Mouse (Mus musculus) heart, embryonic 14.5 days (tissue): ENCODE measurements around the gene Adam19. TPM values are rescaled to one million over a fixed set of nuclear protein-coding genes. Genes with fewer than 3 reads are reported as not detected.

Source experiments
- ATAC-seq: fragments of 200-750 bp; cut with Nextera tagmentation; 2 replicates; pipeline ENCODE4 v1.8.0; 2017; ENCODE audit warnings: low read depth, moderate TSS enrichment; ENCODE audit not compliant: insufficient number of reproducible peaks, insufficient read depth, low FRiP score
- H3K27ac ChIP-seq, 2 experiments: fragments of 200-500 bp in 1 of 2; fragments of 300-500 bp in 1 of 2; sonication (generic) in 1 of 2; replicated peaks in 1 of 2; 2 replicates each; pipeline ENCODE4 v1.5.1; 2012 to 2014; ENCODE audit warnings: low read depth in 2 of 2, low read length in 2 of 2, control low read depth in 1 of 2, mild to moderate bottlenecking in 1 of 2, mixed read lengths in 1 of 2; ENCODE audit not compliant: control insufficient read depth in 1 of 2, insufficient read depth in 1 of 2
- H3K27me3 ChIP-seq: fragments of 300-500 bp; sonication (generic); 2 replicates; pipeline ENCODE4 v1.6.1; 2014; ENCODE audit warnings: mild to moderate bottlenecking, low read length, control low read depth; ENCODE audit not compliant: control insufficient read depth, insufficient read depth
- H3K36me3 ChIP-seq: fragments of 300-500 bp; sonication (generic); 2 replicates; pipeline ENCODE4 v1.6.1; 2014; ENCODE audit warnings: mild to moderate bottlenecking, control low read depth, low read length, mixed read lengths; ENCODE audit not compliant: control insufficient read depth, insufficient read depth
- H3K4me1 ChIP-seq, 2 experiments: fragments of 200-500 bp in 1 of 2; fragments of 300-500 bp in 1 of 2; sonication (generic) in 1 of 2; 2 replicates each; pipeline ENCODE4 v1.6.1; 2012 to 2014; ENCODE audit warnings: low read length in 2 of 2, control low read depth in 1 of 2, mixed read lengths in 1 of 2; ENCODE audit not compliant: control insufficient read depth in 2 of 2, insufficient read depth in 2 of 2
- H3K4me2 ChIP-seq: fragments of 300-500 bp; sonication (generic); 2 replicates; pipeline ENCODE4 v1.6.1; 2014; ENCODE audit warnings: mild to moderate bottlenecking, low read length
- H3K4me3 ChIP-seq, 2 experiments: fragments of 200-500 bp in 1 of 2; fragments of 300-500 bp in 1 of 2; sonication (generic) in 1 of 2; 2 replicates each; pipeline ENCODE4 v1.5.1; 2012 to 2014; ENCODE audit warnings: low read length in 2 of 2, mild to moderate bottlenecking in 2 of 2, control low read depth in 1 of 2, low read depth in 1 of 2, moderate library complexity in 1 of 2; ENCODE audit not compliant: control insufficient read depth in 1 of 2, insufficient read depth in 1 of 2
- H3K9ac ChIP-seq: fragments of 300-500 bp; sonication (generic); 2 replicates; pipeline ENCODE4 v1.6.1; 2014; ENCODE audit warnings: mild to moderate bottlenecking, low read length
- H3K9me3 ChIP-seq: fragments of 300-500 bp; sonication (generic); 2 replicates; pipeline ENCODE4 v1.6.1; 2016; ENCODE audit warnings: low read length, control low read depth; ENCODE audit not compliant: control insufficient read depth
- WGBS: fragments of 180-500 bp; shearing (Covaris S2); extraction: QIAGEN DNeasy Blood & Tissue Kit; methylation state at CpG from one replicate; pipeline ENCODE4 v1.1.7; 2014; 5-methylcytosine and 5-hydroxymethylcytosine counted together
- polyA plus RNA-seq: library from polyadenylated mRNA; unstranded; fragments of >200 nt; fragmentation: Nextera tagmentation; extraction: Ambion mirVana; gene quantifications from 2 replicates; pipeline ENCODE4 v1.2.1, GENCODE M21; 2014

The Adam19 gene
- 21.1 and 22.7 TPM in 2 replicates for polyA plus RNA-seq

DNA sequence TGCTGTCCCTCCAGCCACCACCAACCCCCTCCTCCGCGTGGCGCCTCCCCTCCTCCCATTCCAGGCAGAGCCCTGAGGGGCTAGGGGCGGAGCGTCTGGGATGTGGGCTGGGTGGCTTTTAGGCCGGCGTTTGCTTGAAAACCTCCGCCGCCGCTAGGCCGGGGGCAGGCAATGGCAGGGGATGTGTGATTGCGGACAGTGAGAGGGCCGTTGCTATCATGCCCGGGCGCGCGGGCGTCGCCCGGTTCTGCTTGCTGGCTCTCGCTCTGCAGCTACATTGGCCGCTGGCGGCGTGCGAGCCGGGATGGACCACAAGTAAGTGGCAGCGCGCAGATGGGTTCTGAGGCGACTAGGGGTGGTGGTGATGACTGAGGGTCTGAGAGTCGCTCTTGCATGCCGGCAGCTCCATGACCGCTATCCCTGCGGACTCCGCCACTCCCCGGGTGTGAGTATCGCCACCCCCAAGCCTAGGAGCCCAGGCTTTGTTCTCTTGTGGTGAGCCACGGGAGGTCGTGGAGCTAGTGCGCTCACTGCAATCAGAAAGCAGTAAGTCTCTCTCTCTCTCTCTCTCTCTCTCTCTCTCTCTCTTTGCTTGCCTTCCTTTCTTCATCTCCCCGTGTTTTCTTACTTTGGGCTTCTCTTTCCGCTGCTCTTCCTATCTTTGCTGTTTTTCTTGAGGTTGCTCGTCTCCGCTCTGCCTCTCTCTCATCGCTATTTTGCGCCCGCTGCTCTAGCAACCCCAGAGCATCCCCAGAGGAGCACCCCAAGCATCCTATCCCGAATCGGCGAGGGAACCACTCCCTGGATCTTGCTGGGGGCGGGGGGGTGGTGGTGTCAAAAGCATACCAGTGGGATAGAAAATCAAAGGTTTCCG is at the start of gene Adam19:
Adam19 (plus strand) TSS at position 97 of the 874 bp plus-strand sequence.
- peak; percentile 78 for ATAC-seq
- H3K4me1 ChIP-seq: peaks cover 8 to 37% of the 10 kb centered on the region in 2 experiments
- under 1% methylated on average over 50 of the region's 51 CpGs for WGBS

DNA sequence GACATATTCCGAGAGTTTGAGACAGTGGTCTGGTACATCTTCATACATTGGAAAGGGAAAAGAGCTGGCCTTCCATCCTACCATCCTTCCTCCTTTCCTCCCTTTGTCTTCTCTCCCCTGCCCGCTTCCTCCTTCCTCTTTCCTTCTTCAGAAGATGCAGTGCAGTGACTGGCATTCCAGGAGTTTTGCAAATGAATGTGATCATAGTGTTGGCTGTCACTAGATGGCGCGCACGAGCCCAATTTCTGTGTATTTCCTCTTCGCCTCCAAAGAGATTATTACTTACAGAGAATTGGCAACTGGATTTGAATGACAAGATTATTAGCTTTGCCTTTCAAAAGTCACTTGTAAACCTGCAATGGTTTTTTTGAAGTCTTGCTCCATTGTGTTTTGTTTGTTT is 39.7 kb upstream of the Adam19 start:
- WGBS: 19% methylated on average over 6 of the region's 6 CpGs
- Histone ChIP-seq H3K4me2 (no peak overlapping the region), H3K9ac (no peak overlapping the region), H3K36me3 (no peaks in the 10 kb centered on the region), H3K4me1 (0 out of 4 replicates have a peak, but pooled peaks cover 0 to 2% of the 10 kb centered on the region in 2 experiments), H3K27me3 (no peaks in the 10 kb centered on the region), H3K27ac (no peak overlapping the region), H3K9me3 (no peaks in the 10 kb centered on the region), H3K4me3 (no peak overlapping the region)
- no peak for ATAC-seq

More for the DNA sequence above, at the start of gene Adam19:
- peak within 1 kb of the TSS; percentile 88 to 91 for H3K27ac ChIP-seq
- peak within 1 kb of the TSS; percentile 84 for H3K9ac ChIP-seq
- H3K9me3 ChIP-seq: no peaks in the 10 kb centered on the region
- H3K36me3 ChIP-seq: peaks cover 11% of the 10 kb centered on the region
- H3K4me2 ChIP-seq: peak within 1 kb of the TSS; percentile 69
- H3K27me3 ChIP-seq: no peaks in the 10 kb centered on the region
- H3K4me3 ChIP-seq: peak within 1 kb of the TSS; percentile 59 to 77

DNA sequence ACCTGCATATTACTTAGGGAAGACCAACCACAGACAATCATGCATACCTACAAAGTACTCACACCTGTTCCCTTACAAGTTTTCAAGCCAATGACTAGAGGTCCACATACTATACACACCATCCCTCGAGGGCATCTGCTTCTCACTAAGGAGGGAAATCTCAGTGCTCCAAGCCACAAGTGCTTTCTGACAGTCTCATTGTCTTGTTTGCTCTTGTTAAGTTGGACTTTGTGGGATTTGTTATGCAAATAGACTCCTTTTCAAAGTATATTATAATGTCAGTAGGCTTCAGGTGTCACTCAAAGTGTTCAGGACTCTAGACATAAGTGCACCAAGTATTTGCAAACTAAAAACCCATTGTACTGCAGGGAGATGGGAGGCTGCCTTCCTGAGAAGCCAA is 35.5 kb upstream of the Adam19 start:
- WGBS: 85% methylated on average over 1 of the region's 1 CpGs

DNA sequence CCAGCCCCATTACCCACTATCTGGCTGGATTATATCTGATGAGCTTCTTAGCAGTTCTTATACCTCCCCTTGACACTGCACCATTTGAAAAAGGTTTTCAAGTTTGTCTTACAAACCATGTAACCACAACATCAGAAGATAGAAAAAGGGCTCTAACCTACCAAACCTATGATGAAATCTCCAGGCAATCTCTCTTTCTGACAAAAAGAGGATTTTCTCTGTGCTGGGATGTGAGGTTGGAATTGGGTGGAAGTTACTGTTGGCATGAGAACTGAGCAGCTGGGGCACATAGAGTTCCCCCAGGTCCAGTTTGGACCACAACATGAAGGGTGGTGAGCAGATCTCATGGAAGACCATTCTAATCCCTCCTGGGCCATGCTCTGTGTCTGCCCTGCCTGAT is 33.9 kb upstream of the Adam19 start:
- no peak overlapping the region for H3K9ac ChIP-seq
- H3K4me3 ChIP-seq: no peak overlapping the region
- ATAC-seq: no peak
- H3K27me3 ChIP-seq: no peaks in the 10 kb centered on the region
- no peaks in the 10 kb centered on the region for H3K36me3 ChIP-seq
- H3K4me2 ChIP-seq: no peak overlapping the region
- H3K4me1 ChIP-seq: peaks cover 2% of the 10 kb centered on the region in 2 experiments; a peak in 1 of 4 replicates
- no peak overlapping the region for H3K27ac ChIP-seq
- H3K9me3 ChIP-seq: no peaks in the 10 kb centered on the region

More for the DNA sequence above, 35.5 kb upstream of the Adam19 start:
- Histone ChIP-seq H3K4me2 (no peak overlapping the region), H3K27ac (no peak overlapping the region), H3K27me3 (no peaks in the 10 kb centered on the region), H3K9ac (no peak overlapping the region), H3K36me3 (no peaks in the 10 kb centered on the region), H3K4me1 (0 out of 4 replicates have a peak, but pooled peaks cover 0 to 2% of the 10 kb centered on the region in 2 experiments), H3K9me3 (no peaks in the 10 kb centered on the region), H3K4me3 (no peak overlapping the region)
- ATAC-seq: no peak

DNA sequence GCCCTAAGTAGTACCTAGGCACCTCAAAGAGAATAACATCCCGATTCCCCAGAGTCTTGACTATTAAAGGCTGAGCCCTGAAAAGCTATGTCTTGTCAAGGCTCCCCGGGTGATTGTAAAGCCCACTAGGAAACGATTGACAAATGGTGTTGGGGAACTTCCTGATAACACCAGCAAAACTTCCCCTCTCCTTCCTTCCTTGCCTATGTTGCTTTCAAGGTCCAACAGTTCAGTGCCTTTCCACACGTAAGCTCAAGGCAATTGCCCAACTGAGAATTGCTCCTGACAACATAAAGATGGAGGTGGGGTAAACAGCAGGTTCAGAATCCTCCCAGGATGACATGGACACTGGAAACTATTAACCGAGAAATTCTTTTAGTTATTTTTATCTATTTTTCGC is 32.8 kb upstream of the Adam19 start:
- Histone ChIP-seq H3K27me3 (no peaks in the 10 kb centered on the region), H3K9ac (no peak overlapping the region), H3K4me2 (no peak overlapping the region), H3K9me3 (no peaks in the 10 kb centered on the region), H3K27ac (no peak overlapping the region), H3K4me1 (peaks cover 0 to 2% of the 10 kb centered on the region in 2 experiments; a peak in 1 of 4 replicates), H3K36me3 (no peaks in the 10 kb centered on the region), H3K4me3 (no peak overlapping the region)
- ATAC-seq: no peak
- 60% methylated on average over 6 of the region's 6 CpGs for WGBS

DNA sequence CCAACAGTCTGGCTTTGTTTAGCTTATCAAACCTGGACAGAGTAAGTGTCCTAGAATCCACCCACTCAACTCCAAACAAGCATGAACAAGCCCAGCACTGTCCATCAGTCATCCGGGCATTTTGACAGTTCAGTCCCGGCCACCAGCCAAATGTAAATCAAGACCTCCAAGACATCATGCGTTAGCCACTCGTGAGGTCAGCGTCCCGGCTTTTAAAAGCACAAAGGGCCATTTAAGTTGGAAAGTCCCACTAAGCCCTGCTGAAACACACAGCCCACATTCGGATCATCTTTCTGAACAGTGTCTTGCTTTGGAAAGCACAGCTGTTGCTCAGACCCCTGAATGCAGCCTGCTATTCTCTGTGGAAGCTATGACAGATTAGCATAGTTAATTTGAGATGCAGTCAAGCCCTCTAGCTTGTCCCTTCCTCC is 29.8 kb upstream of the Adam19 start:
- peak overlapping the region in 1 of 2 experiments; percentile 39; a peak in 1 of 4 replicates for H3K27ac ChIP-seq
- H3K9ac ChIP-seq: no peak overlapping the region
- no peak for ATAC-seq
- no peak overlapping the region for H3K4me2 ChIP-seq
- H3K36me3 ChIP-seq: no peaks in the 10 kb centered on the region
- H3K4me3 ChIP-seq: no peak overlapping the region
- 42% methylated on average over 7 of the region's 7 CpGs for WGBS
- no peaks in the 10 kb centered on the region for H3K27me3 ChIP-seq
- peaks cover 8% of the 10 kb centered on the region in 2 experiments for H3K4me1 ChIP-seq
- H3K9me3 ChIP-seq: no peaks in the 10 kb centered on the region

DNA sequence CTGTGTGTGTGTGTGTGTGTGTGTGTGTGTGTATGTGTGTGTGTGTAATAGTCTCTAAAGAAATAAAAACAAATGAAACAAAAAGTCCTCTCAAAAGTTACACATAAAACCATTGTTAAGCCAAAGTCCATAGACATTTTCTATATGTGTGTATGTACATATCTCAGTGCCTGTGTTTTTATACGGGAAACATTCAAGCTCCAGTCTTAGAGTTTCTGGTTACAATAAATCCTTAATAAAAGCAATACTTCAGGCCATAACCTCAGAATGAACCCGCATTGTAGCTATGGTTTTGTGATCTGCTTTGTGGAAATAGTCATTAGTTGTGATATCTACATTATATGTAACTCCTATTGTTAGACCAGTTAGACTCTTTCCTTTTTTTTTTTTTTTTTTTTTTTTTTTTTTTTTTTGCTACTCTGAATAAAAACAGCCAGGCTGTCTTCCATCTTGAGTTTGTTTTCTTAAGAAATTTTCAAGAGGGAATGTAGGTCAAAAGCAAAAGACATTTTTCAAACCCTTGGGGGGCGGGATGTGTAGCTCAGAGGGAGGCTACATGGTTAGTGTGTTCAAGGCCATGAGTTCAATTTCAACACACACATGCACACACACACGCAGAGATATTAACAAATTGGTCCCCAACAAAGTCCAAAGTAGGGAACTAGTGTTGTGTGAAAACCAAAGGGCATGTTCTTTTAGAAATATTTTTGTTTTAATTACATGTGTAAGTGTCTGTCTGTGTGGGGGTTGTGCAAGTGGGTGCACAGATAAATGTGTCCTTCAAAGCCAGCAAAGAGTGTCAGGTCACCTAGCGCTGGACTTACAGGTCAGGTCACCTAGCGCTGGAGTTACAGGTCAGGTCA is 27.6 kb upstream of the Adam19 start:
- Histone ChIP-seq H3K4me3 (no peak overlapping the region), H3K4me2 (no peak overlapping the region), H3K36me3 (no peaks in the 10 kb centered on the region), H3K27me3 (no peaks in the 10 kb centered on the region), H3K9ac (no peak overlapping the region), H3K27ac (no peak overlapping the region), H3K9me3 (no peaks in the 10 kb centered on the region), H3K4me1 (peaks cover 8% of the 10 kb centered on the region in 2 experiments)
- ATAC-seq: no peak
- 86% methylated on average over 6 of the region's 6 CpGs for WGBS
